Mouse (Mus musculus) CD8-positive naive resting alpha-beta T cell, adult 2 months (primary cell): ENCODE measurements around the gene Fam187a.

ENCODE experiments used
- DNase-seq, 2 experiments: peaks; one replicate each; pipeline ENCODE4 v3.0.0; 2022; ENCODE audit warnings: low read depth in 2 of 2, low spot score in 2 of 2

Gene Fam187a

DNA sequence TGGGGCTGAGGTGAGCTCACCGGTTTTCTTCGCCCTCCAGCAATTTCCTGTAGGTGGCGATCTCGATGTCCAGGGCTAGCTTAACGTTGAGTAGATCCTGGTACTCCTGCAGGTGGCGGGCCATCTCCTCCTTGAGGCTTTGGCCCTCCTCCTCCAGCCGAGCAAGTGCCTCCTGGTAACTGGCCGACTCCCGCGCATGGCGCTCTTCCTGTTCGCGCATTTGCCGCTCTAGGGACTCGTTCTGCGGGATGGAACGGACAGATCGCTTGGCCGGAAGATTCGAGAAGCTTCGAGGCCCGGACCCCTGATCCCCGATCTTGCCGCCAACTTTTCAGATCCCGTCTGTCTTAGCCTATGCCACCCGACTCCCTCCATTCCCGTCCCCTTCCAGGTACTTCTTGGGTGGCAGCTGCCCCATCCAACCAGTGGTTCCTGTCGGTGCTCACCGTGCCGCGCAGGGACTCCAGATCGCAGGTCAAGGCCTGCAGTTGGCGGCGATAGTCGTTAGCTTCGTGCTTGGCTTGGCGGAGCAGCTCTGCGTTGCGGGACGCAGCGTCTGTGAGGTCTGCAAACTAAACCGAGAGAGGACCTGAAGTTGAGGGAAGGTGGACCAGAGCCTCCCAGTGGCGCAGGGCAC lies 8.2 kb downstream of the Fam187a start:
- peak; percentile 28 to 39 for DNase-seq

DNA sequence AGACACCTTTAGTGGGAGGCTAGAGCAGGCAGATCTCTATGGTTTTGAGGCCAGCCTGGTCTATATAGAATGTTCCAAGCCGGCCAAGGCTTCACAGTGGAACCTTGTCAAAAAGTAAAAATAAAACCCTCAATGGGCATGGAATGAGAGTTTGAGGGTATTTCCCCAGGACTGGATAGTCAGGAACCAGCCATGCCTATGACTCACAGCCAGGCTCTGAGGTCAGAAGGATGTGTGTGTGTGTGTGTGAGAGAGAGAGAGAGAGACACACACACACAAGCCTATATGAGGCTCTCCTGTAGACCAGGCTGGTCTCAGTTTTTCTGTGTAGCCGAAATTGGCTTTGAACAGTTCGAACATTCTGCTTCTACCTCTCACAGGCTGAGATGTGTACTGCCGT lies 9.7 kb downstream of the Fam187a start:
- DNase-seq = no peak

DNA sequence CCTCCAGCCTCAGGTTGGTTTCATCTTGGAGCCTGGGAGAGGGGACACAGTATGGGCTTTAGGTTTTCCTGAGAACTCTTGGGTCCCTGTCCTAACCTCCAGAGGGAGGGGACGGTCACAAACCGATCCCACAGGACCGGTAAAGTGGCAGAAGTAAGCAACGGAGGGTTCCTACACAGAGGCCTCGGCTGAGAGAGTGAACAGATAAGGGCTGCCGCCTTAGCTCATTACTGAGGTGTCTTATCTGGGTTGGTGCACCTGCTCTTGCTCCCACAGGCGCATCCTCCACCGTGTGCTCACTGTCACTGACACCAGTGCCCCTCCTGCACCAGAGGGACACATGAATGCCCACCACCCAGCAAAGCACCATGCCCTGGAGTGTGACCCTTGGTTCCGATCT lies 10.8 kb downstream of the Fam187a start:
- DNase-seq = no peak

DNA sequence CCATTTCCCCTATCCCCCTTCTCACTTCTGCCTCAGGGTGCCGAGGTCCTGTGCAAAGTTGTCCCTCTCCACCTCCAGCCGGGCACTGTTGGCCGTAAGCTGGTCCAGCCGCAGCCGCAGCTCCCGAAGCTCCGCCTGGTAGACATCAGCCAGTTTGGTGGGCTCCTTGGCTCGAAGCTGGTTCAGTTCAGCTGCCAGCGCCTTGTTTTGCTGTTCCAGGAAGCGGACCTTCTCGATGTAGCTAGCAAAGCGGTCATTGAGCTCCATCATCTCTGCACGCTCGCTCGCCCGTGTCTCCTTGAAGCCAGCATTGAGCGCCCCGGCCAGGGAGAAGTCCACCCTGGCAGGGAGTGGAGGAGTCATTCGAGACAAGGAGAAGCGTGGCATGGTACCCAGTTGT lies 11.7 kb downstream of the Fam187a start:
- DNase-seq = no peak

DNA sequence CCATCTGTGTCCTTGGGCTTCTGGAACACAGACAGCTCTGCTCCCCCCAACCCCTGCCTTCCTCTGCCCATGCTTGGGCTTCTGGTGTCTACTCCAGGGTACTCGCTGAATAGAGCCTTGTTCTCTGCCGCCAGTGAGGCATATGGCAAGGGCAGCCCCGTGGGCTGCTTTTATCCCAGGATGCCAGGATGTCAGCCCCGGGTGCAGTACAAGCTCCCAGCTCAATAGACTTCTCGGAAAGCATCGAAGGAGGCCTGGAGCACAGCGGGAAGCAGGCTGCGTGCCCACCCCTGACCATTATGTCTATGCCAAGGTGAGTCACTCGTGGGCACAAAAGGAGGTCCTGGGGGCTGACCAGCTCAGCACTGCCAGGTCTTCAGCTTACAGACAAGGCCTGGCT lies 13.4 kb downstream of the Fam187a start:
- DNase-seq = no peak

DNA sequence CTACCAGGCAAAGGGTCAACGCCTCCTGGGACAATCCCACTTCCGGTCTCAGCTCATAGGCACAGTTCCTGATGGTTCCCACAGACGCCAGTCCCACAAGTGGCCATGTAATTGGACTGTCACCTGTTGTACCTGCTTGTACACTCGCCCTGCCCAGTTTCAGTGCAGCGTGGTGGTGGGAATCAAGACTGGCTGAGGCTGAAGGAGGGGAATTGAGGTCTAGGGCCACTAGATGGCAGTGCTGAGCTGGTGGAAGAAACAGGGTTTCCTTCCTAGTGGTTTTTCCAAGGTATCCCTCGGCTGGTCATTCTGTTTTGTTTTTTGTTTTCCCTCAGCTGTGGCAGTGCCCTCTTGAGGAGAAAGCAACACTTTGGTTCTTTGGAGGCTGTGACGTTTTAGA lies 15.8 kb downstream of the Fam187a start, which contains the start of gene Gfap:
TSS of gene Gfap (minus strand) at position 150 of the 400 bp plus-strand sequence.
- DNase-seq = peak; percentile 29 to 43

DNA sequence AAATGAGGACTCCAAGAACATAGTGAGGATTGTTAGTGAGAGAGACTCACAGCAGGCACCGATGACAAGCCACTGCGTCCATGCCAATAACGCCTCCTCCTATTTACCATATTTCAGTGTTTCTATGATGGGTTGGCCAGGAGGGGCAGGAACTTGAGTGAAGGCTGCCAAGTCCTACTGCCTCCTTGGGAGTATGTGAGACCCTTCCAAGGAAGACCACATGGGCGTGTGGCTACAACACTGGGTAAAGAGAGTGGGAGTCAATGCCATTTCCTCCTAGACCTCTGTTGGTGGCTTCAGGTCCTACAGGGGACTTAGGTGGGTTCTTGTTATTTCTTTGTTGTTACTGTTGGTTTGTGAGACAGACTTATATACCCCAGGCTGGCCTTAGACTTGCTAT lies 16.2 kb downstream of the Fam187a start:
- DNase-seq = no peak

DNA sequence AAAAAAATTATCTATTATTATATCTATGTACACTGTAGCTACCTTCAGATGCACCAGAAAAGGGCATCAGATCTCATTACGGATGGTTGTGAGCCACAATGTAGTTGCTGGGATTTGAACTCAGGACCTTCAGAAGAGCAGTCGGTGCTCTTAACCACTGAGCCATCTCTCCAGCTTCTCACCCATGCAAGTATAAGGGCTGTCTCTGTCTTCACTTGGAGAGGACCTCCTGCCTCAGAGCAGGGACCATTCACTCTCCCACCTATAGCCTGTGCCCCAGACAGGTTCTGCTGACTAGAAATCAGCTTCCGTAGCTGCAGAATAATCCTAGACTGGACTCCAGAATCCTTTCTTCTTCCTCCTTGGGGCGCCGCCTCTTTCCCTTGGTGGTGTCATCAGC lies 17.1 kb downstream of the Fam187a start:
- no peak for DNase-seq

DNA sequence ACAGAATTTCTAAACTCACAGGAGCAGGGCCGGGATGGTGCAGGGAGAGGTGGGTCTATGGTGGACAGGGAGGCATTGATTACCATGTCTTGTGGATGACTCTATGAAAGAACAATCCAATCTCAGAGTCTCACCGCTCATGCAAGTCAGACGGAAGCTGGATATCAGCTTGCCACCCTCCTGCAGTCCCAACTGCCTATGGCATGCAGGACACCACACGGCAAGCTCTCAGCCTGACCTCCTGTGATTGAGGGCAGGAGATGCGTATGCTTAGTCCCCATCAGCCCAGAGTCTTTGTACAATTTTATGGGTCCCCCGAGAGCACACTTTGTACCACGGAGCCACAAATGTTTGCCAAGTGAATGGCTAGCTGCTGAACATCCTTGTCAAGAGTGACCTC lies 18.7 kb downstream of the Fam187a start:
- DNase-seq = no peak

DNA sequence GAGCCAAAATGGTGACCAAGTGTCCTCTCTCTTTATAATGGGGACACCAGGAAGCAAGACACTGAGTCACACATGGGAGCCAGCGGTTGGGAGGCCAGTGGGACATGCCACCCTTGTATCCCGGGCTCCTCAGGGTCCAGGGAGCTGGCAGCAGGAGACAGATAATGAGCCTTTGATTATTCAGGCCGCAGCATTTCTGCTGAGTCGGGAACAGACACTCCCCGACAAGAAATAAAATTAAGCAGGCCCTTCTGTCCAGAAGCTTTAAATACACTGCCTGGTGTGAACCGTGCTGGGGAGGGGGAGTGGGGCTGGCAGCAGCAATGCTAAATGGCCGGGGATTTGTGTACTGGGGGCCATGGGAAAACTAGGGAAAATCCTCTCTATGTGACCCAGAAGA lies 26.4 kb downstream of the Fam187a start:
- DNase-seq = no peak

DNA sequence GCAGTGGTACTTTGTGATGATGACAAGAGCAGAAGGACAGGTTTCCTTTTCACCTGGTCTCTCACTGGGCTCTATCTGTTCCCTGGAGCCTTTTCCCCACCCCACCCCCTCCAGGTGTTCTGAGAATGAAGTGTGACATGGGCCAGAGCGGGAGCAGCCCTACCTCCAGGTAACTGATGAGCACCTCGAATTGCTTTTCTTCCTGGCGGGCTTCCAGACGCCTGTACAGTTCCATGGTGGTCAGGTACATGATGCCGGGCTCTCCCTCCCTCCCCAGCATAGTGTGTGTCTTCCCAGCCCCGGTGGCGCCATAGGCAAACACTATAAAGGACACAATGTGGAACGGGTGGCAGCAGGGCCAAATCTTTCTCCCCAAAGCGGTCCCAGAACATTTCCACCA lies 30.4 kb downstream of the Fam187a start:
- DNase-seq = no peak

DNA sequence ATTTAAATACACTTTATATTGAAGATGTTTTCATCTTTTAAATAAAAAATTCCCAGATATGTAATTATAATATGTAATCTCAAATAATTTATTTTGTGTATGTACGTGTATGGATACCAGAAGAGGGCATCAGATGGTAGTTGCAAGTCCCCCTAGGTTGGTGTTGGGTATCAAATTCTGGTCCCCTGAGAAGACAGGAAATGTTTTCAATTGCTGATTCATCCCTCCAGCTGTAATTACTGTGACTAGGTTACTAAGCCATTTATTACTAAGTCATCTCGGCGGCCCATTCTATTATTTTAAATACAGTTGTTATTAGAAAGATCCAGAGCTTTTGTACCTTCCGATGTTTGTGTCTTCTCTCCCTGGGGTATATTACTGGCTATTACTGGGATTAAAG lies 33.1 kb downstream of the Fam187a start:
- no peak for DNase-seq

DNA sequence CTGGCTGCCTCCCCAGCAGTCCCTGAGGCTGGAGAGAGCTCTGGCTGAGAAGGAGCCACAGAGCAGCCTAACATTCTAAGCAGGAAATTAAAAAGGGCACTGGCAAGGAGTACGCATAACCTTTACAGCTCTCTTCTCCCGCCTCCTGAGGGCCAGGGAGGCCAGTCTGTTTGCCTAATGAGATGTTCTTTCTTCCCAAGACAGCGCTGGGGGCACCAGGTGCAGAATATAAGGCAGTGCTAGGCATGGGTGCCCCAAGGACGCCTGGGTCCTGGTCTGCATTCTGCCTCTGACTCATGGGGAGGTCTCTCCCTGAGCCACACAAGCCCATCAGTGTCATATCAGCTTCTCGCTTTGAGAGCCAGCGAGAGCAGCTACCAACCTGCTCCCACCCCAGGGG lies 36.5 kb downstream of the Fam187a start:
- no peak for DNase-seq

DNA sequence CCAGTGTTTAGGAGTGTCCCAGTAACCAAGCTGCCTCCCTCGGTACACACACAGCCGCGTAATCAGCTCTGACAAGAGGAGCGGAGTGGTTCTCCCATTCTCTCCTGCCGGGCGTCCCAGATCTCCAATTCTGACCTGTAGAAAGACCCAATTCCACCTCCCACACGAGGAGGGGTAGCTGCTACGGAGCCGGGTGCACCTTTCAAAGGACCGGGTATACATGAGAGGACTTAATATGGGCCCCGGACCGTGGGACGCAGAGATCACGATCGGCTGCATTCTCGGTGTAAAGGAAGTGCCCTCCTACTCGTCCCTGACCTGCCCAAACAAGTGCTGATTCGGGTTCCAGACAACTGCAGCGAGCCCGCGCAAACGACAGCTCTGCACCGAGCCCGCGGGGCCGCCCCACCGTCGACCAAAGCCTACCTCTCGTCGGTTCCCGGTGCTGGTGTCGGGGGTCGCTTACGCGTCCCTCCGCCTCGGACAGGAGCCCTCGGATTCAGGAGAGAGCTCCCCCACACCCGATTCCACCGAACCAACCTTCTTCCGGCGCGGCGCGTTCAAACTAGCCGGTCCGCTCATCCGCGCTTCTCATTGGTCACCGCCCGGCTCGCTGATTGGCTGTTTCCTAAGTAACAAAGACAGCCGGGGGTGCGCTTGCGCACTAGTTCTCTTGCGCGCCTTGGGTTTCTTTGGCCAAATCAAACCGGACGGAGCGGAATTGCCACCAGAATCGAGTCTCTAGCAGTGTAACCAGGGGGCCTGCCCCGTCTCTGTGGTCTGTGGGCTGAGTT lies 39.8 kb downstream of the Fam187a start, which contains the start of gene Kif18b:
TSS of gene Kif18b (minus strand) at position 568 of the 794 bp plus-strand sequence.
- peak; percentile 74 to 81 for DNase-seq

DNA sequence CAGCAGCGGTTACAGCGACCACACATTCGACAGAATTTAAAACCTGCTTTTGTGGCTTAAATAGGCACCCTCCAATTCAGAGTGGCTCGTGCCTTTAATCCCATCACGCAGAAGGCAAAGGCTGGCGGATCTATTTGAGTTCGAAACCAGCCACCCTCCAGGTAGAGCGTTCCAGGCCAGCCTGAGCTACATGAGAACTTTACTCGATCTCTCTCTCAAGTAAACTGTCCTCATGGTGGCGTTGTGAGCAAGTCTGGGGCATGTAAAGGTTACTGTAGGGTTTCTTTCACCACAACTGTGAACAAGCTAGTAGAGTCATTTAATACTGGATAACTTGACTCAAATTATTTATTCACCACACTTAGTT lies 40.4 kb downstream of the Fam187a start:
- peak in 1 of 2 experiments; percentile 68 for DNase-seq

DNA sequence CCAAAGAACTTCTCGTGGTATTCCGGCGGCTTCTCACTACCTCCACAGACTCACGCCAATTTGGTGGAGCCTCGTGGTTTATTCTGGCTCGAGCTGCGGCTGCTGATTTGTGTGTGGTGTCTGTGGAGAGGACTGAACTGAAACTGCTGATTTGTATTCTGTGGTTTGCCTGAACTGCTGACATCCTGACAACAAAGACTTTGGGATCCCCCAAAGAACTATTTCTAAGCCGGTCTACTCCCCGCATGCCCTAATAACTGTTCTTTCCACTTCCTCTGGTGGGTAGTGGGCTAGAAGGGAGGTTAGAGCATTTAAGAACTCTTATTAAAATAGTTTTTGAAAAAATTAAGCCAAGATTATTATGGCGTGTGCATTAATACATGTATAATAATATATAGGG lies 45.7 kb downstream of the Fam187a start:
- no peak for DNase-seq

DNA sequence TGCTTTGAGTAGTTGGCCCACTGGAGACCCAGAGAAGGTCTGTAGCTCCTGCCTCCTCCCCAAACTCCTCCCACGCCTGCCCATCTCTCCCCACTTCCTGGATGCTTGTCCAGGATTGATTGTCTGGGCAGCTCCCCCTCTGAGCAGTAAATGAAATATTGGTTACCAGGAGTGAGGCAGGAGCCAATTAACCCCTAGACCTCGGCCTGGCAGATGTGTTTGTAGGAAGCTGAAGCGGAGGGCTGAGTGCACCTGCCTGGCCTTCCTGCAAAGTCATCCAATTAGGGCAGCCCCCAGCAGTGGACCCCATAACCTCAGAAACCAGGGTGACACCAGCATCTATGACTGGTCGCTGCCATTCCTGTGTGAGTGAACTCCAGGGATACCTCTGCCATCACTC lies 51.3 kb downstream of the Fam187a start:
- no peak for DNase-seq
